Mouse (Mus musculus) thymus, adult 18-20 months (tissue): ENCODE data around the gene Ribc2.

Source experiments
- DNase-seq, 2 experiments: peaks; one replicate each; pipeline ENCODE4 v3.0.0; 2022; ENCODE audit warnings: mixed read lengths in 2 of 2

The Ribc2 gene

GRCm38 (mm10) chr15:85131275-85132192 lies at the start of gene Ribc2, which contains the start of gene Smc1b:
TSS of gene Ribc2 (plus strand) at chr15:85132078.
TSS of gene Smc1b (minus strand) at chr15:85131964.
- DNase-seq: no peak

GRCm38 (mm10) chr15:85085641-85086040 lies 46.2 kb upstream of the Ribc2 start:
- DNase-seq: no peak

- DNase-seq: no peak
Observed at GRCm38 (mm10) chr15:85132193-85132520, 279 bp downstream of the Ribc2 start.

GRCm38 (mm10) chr15:85135143-85135542 lies 3.3 kb downstream of the Ribc2 start:
- no peak for DNase-seq

- no peak for DNase-seq
Observed at GRCm38 (mm10) chr15:85141290-85141689, 9.4 kb downstream of the Ribc2 start.

- DNase-seq: no peak
Observed at GRCm38 (mm10) chr15:85142441-85142840, 10.6 kb downstream of the Ribc2 start.

GRCm38 (mm10) chr15:85143161-85143560 lies 11.3 kb downstream of the Ribc2 start:
- no peak for DNase-seq

GRCm38 (mm10) chr15:85143747-85144146 lies 11.9 kb downstream of the Ribc2 start:
- DNase-seq: no peak

GRCm38 (mm10) chr15:85144249-85144648 lies 12.4 kb downstream of the Ribc2 start:
- DNase-seq: no peak

- peak in 1 of 2 experiments; percentile 9 for DNase-seq
Observed at GRCm38 (mm10) chr15:85151433-85151918, 19.6 kb downstream of the Ribc2 start.

GRCm38 (mm10) chr15:85152577-85152976 lies 20.7 kb downstream of the Ribc2 start:
- no peak for DNase-seq

GRCm38 (mm10) chr15:85154091-85154490 lies 22.2 kb downstream of the Ribc2 start:
- no peak for DNase-seq

- DNase-seq: no peak
Observed at GRCm38 (mm10) chr15:85156198-85156597, 24.3 kb downstream of the Ribc2 start.

GRCm38 (mm10) chr15:85161416-85161815 lies 29.5 kb downstream of the Ribc2 start:
- DNase-seq: no peak

- DNase-seq: no peak
Observed at GRCm38 (mm10) chr15:85162693-85163663, 31.1 kb downstream of the Ribc2 start.

GRCm38 (mm10) chr15:85166433-85166933 lies 34.6 kb downstream of the Ribc2 start:
- no peak for DNase-seq

- no peak for DNase-seq
Observed at GRCm38 (mm10) chr15:85167086-85167679, 35.3 kb downstream of the Ribc2 start.

- DNase-seq: no peak
Observed at GRCm38 (mm10) chr15:85172054-85172453, 40.2 kb downstream of the Ribc2 start.

- no peak for DNase-seq
Observed at GRCm38 (mm10) chr15:85173425-85173824, 41.5 kb downstream of the Ribc2 start.

- no peak for DNase-seq
Observed at GRCm38 (mm10) chr15:85174060-85174459, 42.2 kb downstream of the Ribc2 start.

GRCm38 (mm10) chr15:85177576-85177975 lies 45.7 kb downstream of the Ribc2 start:
- no peak for DNase-seq

- no peak for DNase-seq
Observed at GRCm38 (mm10) chr15:85178172-85178571, 46.3 kb downstream of the Ribc2 start.
